Mouse (Mus musculus) testis, adult 2 months (tissue): ENCODE data around the gene Nrp1.

Source experiments
- CTCF ChIP-seq: fragments of 200-500 bp; IDR thresholded peaks from 2 replicates; pipeline ENCODE4 v1.5.1; 2012; ENCODE audit warnings: low read depth, mild to moderate bottlenecking, inconsistent platforms, low read length, moderate library complexity; ENCODE audit not compliant: control insufficient read depth, insufficient read depth, insufficient replicate concordance
- POLR2A ChIP-seq: fragments of 200-500 bp; IDR thresholded peaks from 2 replicates; pipeline ENCODE4 v1.6.1; 2012; ENCODE audit warnings: low read depth, mild to moderate bottlenecking, inconsistent platforms, low read length, moderate library complexity; ENCODE audit not compliant: control insufficient read depth

DNA sequence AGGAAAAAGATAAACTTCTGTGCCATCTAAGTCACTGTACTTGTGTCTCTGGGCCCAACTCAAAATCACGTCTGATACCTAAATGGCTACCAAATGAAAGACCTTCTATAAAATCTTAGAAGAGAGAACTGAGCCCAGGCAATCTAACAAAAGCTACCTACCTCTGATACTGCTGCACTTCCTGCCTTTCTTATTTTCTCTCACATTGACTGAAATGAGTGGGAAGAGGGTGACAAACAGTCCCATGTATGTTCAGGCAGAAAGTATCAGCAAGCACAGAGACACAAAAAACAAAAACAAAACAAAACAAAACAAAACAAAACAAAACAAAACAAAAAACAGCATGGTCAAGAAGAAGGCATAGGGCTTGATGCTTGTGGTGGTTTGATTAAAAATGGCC, 153.3 kb downstream of the Nrp1 start:
- TF ChIP-seq POLR2A = no peak
- TF ChIP-seq CTCF = no peak
